Mouse (Mus musculus) embryonic facial prominence, embryonic 15.5 days (tissue): ENCODE results near the gene Npdc1. TPM values are rescaled to one million over a fixed set of nuclear protein-coding genes. Genes with fewer than 3 reads are reported as not detected.
A peak's percentile ranks its signal among the peaks of the same experiment; 100 is the strongest.

ENCODE experiments used
- ATAC-seq: fragments of 200-750 bp; cut with Nextera tagmentation; 2 replicates; pipeline ENCODE4 v1.8.0; 2017; ENCODE audit warnings: low read depth, moderate TSS enrichment; ENCODE audit not compliant: insufficient number of reproducible peaks, low FRiP score, low TSS enrichment
- H3K27ac ChIP-seq: fragments of 300-500 bp; sonication (generic); replicated peaks from 2 replicates; pipeline ENCODE4 v1.5.1; 2015; ENCODE audit warnings: mild to moderate bottlenecking, inconsistent platforms
- H3K27me3 ChIP-seq: fragments of 300-500 bp; sonication (generic); 2 replicates; pipeline ENCODE4 v1.6.1; 2015; ENCODE audit warnings: inconsistent platforms
- H3K36me3 ChIP-seq: fragments of 300-500 bp; sonication (generic); 2 replicates; pipeline ENCODE4 v1.6.1; 2015; ENCODE audit warnings: mild to moderate bottlenecking, inconsistent platforms
- H3K4me1 ChIP-seq: fragments of 300-500 bp; sonication (generic); 2 replicates; pipeline ENCODE4 v1.6.1; 2015; ENCODE audit warnings: inconsistent platforms
- H3K4me2 ChIP-seq: fragments of 300-500 bp; sonication (generic); replicated peaks from 2 replicates; pipeline ENCODE4 v1.6.1; 2015; ENCODE audit warnings: mild to moderate bottlenecking, inconsistent platforms
- H3K4me3 ChIP-seq: fragments of 300-500 bp; sonication (generic); replicated peaks from 2 replicates; pipeline ENCODE4 v1.5.1; 2015; ENCODE audit warnings: mild to moderate bottlenecking, inconsistent platforms
- H3K9ac ChIP-seq: fragments of 300-500 bp; sonication (generic); 2 replicates; pipeline ENCODE4 v1.6.1; 2015; ENCODE audit warnings: inconsistent platforms
- H3K9me3 ChIP-seq: fragments of 300-500 bp; sonication (generic); replicated peaks from 2 replicates; pipeline ENCODE4 v1.6.1; 2016; ENCODE audit warnings: inconsistent platforms
- WGBS: fragments of 180-500 bp; shearing (Covaris S2); methylation state at CpG from one replicate; pipeline ENCODE4 v1.1.7; 2015; 5-methylcytosine and 5-hydroxymethylcytosine counted together
- polyA plus RNA-seq: library from polyadenylated mRNA; unstranded; fragments of >200 nt; fragmentation: Nextera tagmentation; extraction: Ambion mirVana; gene quantifications from 2 replicates; pipeline ENCODE4 v1.2.1, GENCODE M21; 2015

Npdc1 gene
- polyA plus RNA-seq, 1 experiment from 2014 or later = 67.8 TPM

GRCm38 (mm10) chr2:25417426-25417825 lies 18.3 kb downstream of the Npdc1 start:
- Histone ChIP-seq H3K4me2 (no peak overlapping the region), H3K4me3 (no peak overlapping the region), H3K4me1 (0 out of 2 replicates have a peak, but pooled peaks cover 4% of the 10 kb centered on the region), H3K27ac (no peak overlapping the region), H3K27me3 (no peaks in the 10 kb centered on the region), H3K36me3 (no peaks in the 10 kb centered on the region), H3K9ac (no peak overlapping the region), H3K9me3 (no peaks in the 10 kb centered on the region)
- 16% methylated on average over 3 of the region's 3 CpGs for WGBS
- ATAC-seq = no peak

GRCm38 (mm10) chr2:25421896-25422295 lies 22.7 kb downstream of the Npdc1 start:
- no peak overlapping the region for H3K9ac ChIP-seq
- no peak for ATAC-seq
- H3K27ac ChIP-seq = no peak overlapping the region
- no peaks in the 10 kb centered on the region for H3K36me3 ChIP-seq
- no peaks in the 10 kb centered on the region for H3K9me3 ChIP-seq
- WGBS = 19% methylated on average over 3 of the region's 3 CpGs
- H3K4me2 ChIP-seq = no peak overlapping the region
- 0 out of 2 replicates have a peak, but pooled peaks cover 8% of the 10 kb centered on the region for H3K4me1 ChIP-seq
- peaks cover 29% of the 10 kb centered on the region for H3K27me3 ChIP-seq
- no peak overlapping the region for H3K4me3 ChIP-seq

GRCm38 (mm10) chr2:25422587-25423410 lies 23.6 kb downstream of the Npdc1 start, which contains the start of gene Fut7:
Gene Fut7 (plus strand): TSS chr2:25423267.
- Histone ChIP-seq H3K4me1 (0 out of 2 replicates have a peak, but pooled peaks cover 8% of the 10 kb centered on the region), H3K9me3 (no peaks in the 10 kb centered on the region), H3K4me2 (no peak within 1 kb of the TSS), H3K4me3 (no peak within 1 kb of the TSS), H3K27me3 (peaks cover 29% of the 10 kb centered on the region), H3K27ac (no peak within 1 kb of the TSS), H3K9ac (no peak within 1 kb of the TSS), H3K36me3 (no peaks in the 10 kb centered on the region)
- 60% methylated on average over 17 of the region's 17 CpGs for WGBS
- no peak for ATAC-seq

GRCm38 (mm10) chr2:25423626-25424025 lies 24.5 kb downstream of the Npdc1 start:
- Histone ChIP-seq H3K4me3 (no peak overlapping the region), H3K4me2 (no peak overlapping the region), H3K27me3 (peaks cover 29% of the 10 kb centered on the region), H3K9ac (no peak overlapping the region), H3K4me1 (peaks cover 11% of the 10 kb centered on the region; the same call in 1 of the 2 replicates), H3K9me3 (no peaks in the 10 kb centered on the region), H3K27ac (no peak overlapping the region), H3K36me3 (no peaks in the 10 kb centered on the region)
- no peak for ATAC-seq
- 71% methylated on average over 1 of the region's 1 CpGs for WGBS

GRCm38 (mm10) chr2:25425481-25425880 lies 26.3 kb downstream of the Npdc1 start:
- H3K4me2 ChIP-seq = no peak overlapping the region
- no peaks in the 10 kb centered on the region for H3K9me3 ChIP-seq
- peaks cover 36% of the 10 kb centered on the region for H3K27me3 ChIP-seq
- H3K36me3 ChIP-seq = no peaks in the 10 kb centered on the region
- no peak overlapping the region for H3K27ac ChIP-seq
- ATAC-seq = no peak
- H3K4me3 ChIP-seq = no peak overlapping the region
- 50% methylated on average over 27 of the region's 27 CpGs for WGBS
- peaks cover 18% of the 10 kb centered on the region for H3K4me1 ChIP-seq
- H3K9ac ChIP-seq = no peak overlapping the region

- peaks cover 36% of the 10 kb centered on the region for H3K27me3 ChIP-seq
- no peak overlapping the region for H3K9ac ChIP-seq
- H3K9me3 ChIP-seq = no peaks in the 10 kb centered on the region
- no peak for ATAC-seq
- H3K4me2 ChIP-seq = no peak overlapping the region
- 27% methylated on average over 5 of the region's 5 CpGs for WGBS
- H3K27ac ChIP-seq = no peak overlapping the region
- H3K4me3 ChIP-seq = no peak overlapping the region
- H3K4me1 ChIP-seq = peaks cover 16% of the 10 kb centered on the region
- H3K36me3 ChIP-seq = no peaks in the 10 kb centered on the region
These were observed 27.6 kb downstream of the Npdc1 start for GRCm38 (mm10) chr2:25426721-25427191.

- no peak for ATAC-seq
- Histone ChIP-seq H3K36me3 (no peaks in the 10 kb centered on the region), H3K27me3 (peaks cover 36% of the 10 kb centered on the region), H3K9ac (no peak overlapping the region), H3K4me1 (peaks cover 14% of the 10 kb centered on the region), H3K27ac (no peak overlapping the region), H3K9me3 (no peaks in the 10 kb centered on the region), H3K4me3 (no peak overlapping the region), H3K4me2 (no peak overlapping the region)
- 83% methylated on average over 5 of the region's 5 CpGs for WGBS
These were observed 28.1 kb downstream of the Npdc1 start for GRCm38 (mm10) chr2:25427256-25427655.

- Histone ChIP-seq H3K27ac (no peak within 1 kb of the TSS), H3K9me3 (no peaks in the 10 kb centered on the region), H3K36me3 (no peaks in the 10 kb centered on the region), H3K27me3 (peaks cover 32% of the 10 kb centered on the region), H3K4me2 (peak within 1 kb of the TSS; percentile 95), H3K9ac (peak within 1 kb of the TSS; percentile 53), H3K4me3 (peak within 1 kb of the TSS; percentile 69), H3K4me1 (peaks cover 10% of the 10 kb centered on the region)
- under 1% methylated on average over 87 of the region's 89 CpGs for WGBS
- peak; percentile 88 for ATAC-seq
These were observed 29.5 kb downstream of the Npdc1 start, which contains the start of gene Abca2 for GRCm38 (mm10) chr2:25428442-25429236. Gene Abca2 (plus strand): TSS chr2:25428703.

GRCm38 (mm10) chr2:25429435-25430180 lies 30.5 kb downstream of the Npdc1 start:
- no peak overlapping the region for H3K27ac ChIP-seq
- peak overlapping the region; percentile 69 for H3K4me3 ChIP-seq
- peaks cover 29% of the 10 kb centered on the region for H3K27me3 ChIP-seq
- ATAC-seq = no peak
- H3K9me3 ChIP-seq = no peaks in the 10 kb centered on the region
- H3K36me3 ChIP-seq = no peaks in the 10 kb centered on the region
- peak overlapping the region; percentile 95 for H3K4me2 ChIP-seq
- 63% methylated on average over 5 of the region's 5 CpGs for WGBS
- H3K9ac ChIP-seq = no peak overlapping the region
- peaks cover 10% of the 10 kb centered on the region for H3K4me1 ChIP-seq

- no peak overlapping the region for H3K4me2 ChIP-seq
- no peaks in the 10 kb centered on the region for H3K9me3 ChIP-seq
- H3K27ac ChIP-seq = no peak overlapping the region
- H3K4me1 ChIP-seq = peaks cover 10% of the 10 kb centered on the region
- 58% methylated on average over 17 of the region's 17 CpGs for WGBS
- ATAC-seq = no peak
- peaks cover 19% of the 10 kb centered on the region for H3K27me3 ChIP-seq
- H3K36me3 ChIP-seq = no peaks in the 10 kb centered on the region
- no peak overlapping the region for H3K4me3 ChIP-seq
- no peak overlapping the region for H3K9ac ChIP-seq
These were observed 31.5 kb downstream of the Npdc1 start for GRCm38 (mm10) chr2:25430395-25431233.
